Mouse (Mus musculus) liver, embryonic 18 days (tissue): ENCODE results near the gene P2ry4. TPM values are rescaled to one million over a fixed set of nuclear protein-coding genes. Genes with fewer than 3 reads are reported as not detected.

Experiments used
- polyA plus RNA-seq: library from polyadenylated mRNA; depleted of rRNA; stranded (reverse); fragments of >200 nt; gene quantifications from 2 replicates; pipeline ENCODE4 v1.2.3, GENCODE M21; 2012; rRNA removed

Gene P2ry4
- polyA plus RNA-seq = 0.72 and 0.91 TPM in 2 replicates

DNA sequence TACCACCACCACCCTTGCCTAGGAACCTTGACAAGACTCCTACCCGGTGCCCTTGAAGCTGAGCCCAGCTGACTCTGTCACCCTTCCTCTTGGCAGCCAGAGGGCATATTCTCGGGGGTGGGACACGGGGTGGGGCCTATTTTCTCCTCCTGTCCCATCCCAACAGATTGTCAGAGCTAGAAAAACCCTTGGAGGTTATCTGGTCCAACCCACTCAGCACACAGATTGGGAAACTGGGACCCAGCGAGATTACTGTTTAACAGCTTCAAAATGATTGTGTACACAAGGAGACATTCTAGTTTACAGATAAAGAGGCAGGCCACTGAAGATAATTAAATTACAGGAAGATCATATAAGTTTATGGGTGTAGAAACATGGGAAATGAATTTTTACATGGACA is at the start of gene P2ry4:
TSS of gene P2ry4 (minus strand) at position 79 of the 400 bp plus-strand sequence.

DNA sequence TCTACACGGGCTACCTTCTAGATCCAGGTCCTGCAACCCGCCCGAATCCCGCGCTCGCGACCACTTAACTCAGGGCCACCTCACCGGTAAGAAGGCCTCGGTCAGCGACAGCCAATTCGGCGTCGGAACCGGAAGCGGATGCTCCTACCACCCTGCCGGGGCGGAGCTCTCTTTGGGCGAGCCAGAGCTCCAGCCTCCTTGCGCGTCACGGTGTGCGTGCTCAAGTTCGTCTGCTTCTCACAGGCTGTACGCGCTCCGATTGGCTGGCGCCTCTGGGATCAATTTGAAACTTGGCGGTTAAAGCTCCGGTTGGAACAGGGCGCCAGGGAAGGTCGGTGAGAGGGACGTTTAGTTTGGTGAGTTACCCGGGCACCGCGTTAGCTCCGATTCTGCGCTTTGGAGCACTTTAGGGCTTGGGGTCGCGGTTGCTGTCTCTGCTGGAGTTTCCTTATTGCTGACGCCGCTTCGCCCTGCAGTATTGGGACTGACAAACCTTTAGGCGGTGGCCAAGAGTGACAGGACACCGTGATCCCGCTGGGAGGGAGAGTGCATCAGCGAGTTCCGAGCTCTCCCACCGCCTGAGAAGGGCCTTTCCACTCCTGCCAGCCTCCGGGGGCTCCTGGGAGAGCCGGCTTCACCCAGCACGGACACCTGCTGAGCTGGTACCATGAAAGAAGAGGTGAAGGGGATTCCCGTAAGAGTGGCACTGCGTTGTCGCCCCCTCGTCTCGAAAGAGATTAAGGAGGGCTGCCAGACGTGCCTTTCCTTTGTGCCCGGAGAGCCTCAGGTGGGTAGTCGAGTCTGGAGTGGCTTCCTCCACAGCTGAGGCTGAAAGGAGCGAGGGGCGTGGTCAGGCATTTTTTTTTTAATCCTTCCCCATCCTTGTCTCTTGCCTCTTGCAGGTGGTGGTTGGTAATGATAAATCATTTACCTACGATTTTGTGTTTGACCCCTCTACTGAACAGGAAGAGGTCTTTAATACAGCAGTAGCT is 31.4 kb upstream of the P2ry4 start, which contains the start of gene Pdzd11:
TSS of gene Pdzd11 (minus strand) at position 767 of the 992 bp plus-strand sequence.

DNA sequence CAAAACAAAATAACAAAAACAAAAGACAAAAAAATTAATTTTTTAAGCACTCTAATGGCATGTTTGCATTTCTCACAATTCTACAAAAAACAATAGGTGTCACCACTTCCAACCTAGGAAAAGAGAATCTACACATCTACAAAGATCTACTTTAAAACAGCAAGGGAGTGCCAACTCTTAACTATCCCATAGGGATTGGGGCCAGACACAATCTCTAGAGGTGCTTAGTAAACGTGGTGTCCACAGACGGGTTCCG is 30.8 kb upstream of the P2ry4 start, which contains the start of gene Kif4:
TSS of gene Kif4 (plus strand) at position 192 of the 256 bp plus-strand sequence.

GRCm38 (mm10) chrX:100605314-100605713 is 10.6 kb upstream of the P2ry4 start, which contains the start of gene Arr3:
Gene Arr3, plus strand, starts transcription at chrX:100605497.

GRCm38 (mm10) chrX:100571951-100572350 is 22.7 kb downstream of the P2ry4 start, which contains the start of gene Awat1:
Gene Awat1, plus strand, starts transcription at chrX:100572251.

Other genes with a start within 250 kb of the P2ry4 start
- not detected in 2 replicates for gene Otud6a, start 165.9 kb downstream of the P2ry4 start, polyA plus RNA-seq
- 0.16 and 0.34 TPM in 2 replicates for gene Awat2, start 152.2 kb downstream of the P2ry4 start, polyA plus RNA-seq
- gene Igbp1, start 100.6 kb downstream of the P2ry4 start, polyA plus RNA-seq = 32.7 and 33.7 TPM in 2 replicates
- gene Dgat2l6, start 70.0 kb downstream of the P2ry4 start, polyA plus RNA-seq = 0.01 TPM in 1 of 2 replicates, not detected in the other
- gene Awat1, start 22.6 kb downstream of the P2ry4 start, polyA plus RNA-seq = 0.02 TPM in 1 of 2 replicates, not detected in the other
- not detected in 2 replicates for gene Arr3, start 10.6 kb upstream of the P2ry4 start, polyA plus RNA-seq
- 6.1 TPM in 2 replicates for gene Kif4, start 30.9 kb upstream of the P2ry4 start, polyA plus RNA-seq
- gene Pdzd11, start 31.7 kb upstream of the P2ry4 start, polyA plus RNA-seq = 22.6 and 23.8 TPM in 2 replicates
- gene Gdpd2, start 135.0 kb upstream of the P2ry4 start, polyA plus RNA-seq = 0.36 and 0.61 TPM in 2 replicates
- gene Dlg3, start 172.9 kb upstream of the P2ry4 start, polyA plus RNA-seq = 5.4 and 5.6 TPM in 2 replicates